Mouse (Mus musculus) CH12.LX (cell line): ENCODE measurements at regions not wholly inside any gene's neighbourhood (a gene's known extent, or its start where the extent isn't known, plus 50 kb on each side); places are given as distances from the start of the nearest gene placed in this dataset.

Experiments used
- CTCF ChIP-seq, 2 experiments: IDR thresholded peaks in 1 of 2; conservative IDR thresholded peaks in 1 of 2; 2 replicates each; pipeline ENCODE4 v1.5.1; 2011 to 2012; ENCODE audit warnings: low read depth in 2 of 2, low read length in 2 of 2, improper control_type of control experiment in 1 of 2, inconsistent platforms in 1 of 2, mild to moderate bottlenecking in 1 of 2, moderate library complexity in 1 of 2
- IRF4 ChIP-seq: IDR thresholded peaks from 2 replicates; pipeline ENCODE4 v1.6.1; 2014; ENCODE audit warnings: low read depth, mild to moderate bottlenecking, inconsistent platforms, low read length, improper control_type of control experiment
- MXI1 ChIP-seq: IDR thresholded peaks from 2 replicates; pipeline ENCODE4 v1.6.1; 2011; ENCODE audit warnings: mild to moderate bottlenecking, low read depth, low read length, improper control_type of control experiment

DNA sequence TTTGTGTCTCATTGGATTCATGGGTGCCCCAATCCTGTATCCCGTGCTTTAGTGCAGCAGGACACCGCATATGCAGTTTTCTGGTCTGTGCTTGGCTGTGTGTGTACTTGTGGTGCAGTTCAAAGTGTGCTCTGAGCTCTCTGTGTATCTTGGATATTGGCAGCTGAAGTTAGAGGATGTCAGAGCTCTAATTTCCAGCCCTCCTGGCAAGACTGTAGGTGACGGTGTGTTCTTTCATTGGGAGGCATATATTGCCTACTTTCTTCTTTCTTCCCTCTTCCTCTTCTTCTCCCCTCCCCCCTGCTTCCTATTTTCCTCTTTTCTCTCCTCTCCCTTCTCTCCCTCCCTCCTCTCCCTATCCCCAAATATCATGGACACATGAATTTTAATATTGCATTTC, 92.0 kb upstream of the Eepd1 start:
- TF ChIP-seq CTCF (conservative IDR thresholded peaks at IDR 0.05 in 1 of 2, IDR thresholded peaks at IDR 0.05 in 1 of 2; ENCODE audit: low read depth in 2 of 2, low read length in 2 of 2) = no peak
- no peak for TF ChIP-seq IRF4
- TF ChIP-seq MXI1 = no peak
